Mouse (Mus musculus) lung, postnatal 25 days (tissue): ENCODE results near the gene Cbr2.
"Not testable (repeated sequence)": the region's sequence is repeated elsewhere in the genome, so short reads cannot be mapped to it uniquely, and the experiment has no call there.

Source experiments
- DNase-seq: peaks from one replicate; pipeline ENCODE4 v3.0.0; 2022; ENCODE audit warnings: low spot score

Cbr2 gene

DNA sequence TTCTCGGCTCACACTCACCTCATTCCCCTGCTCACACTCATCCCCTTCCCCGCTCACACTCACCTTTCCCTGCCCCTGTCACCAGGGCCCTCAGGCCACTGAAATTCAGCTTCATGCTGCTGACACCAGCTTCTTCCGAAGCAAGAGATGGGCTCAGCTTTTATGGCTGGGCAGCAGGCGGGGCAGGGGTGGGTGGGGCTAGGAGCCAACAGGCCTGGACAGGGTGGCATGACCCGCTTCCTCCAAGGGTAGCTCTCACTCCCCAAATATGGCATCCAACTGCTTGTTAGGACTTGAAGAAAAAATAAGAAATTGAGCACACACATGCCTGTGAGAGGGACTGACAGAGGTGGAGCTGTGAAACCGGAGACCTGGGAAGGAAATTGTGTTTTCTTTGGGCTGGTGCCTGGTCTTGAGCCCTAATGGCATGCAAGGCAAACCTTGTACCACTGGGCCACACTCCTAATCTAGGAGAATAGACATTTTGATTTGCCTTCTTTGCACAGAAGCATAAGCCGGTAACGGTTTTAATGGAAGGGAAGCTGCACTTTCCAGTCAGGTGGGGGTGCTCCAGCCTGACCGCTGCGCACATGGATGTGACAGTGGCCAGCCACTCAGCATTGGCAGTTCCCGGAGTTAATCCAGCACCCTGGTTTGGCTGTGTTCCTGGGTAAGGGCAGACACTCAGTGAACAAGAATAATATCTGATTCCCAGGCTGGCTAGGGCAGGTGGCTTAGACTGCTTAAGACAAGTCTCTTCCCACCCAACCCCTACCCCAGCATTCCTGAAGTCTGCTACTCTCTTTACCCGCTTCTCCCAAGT is at the start of gene Cbr2:
TSS of gene Cbr2 (minus strand) at position 257 of the 823 bp plus-strand sequence.
- DNase-seq: peak; percentile 83

DNA sequence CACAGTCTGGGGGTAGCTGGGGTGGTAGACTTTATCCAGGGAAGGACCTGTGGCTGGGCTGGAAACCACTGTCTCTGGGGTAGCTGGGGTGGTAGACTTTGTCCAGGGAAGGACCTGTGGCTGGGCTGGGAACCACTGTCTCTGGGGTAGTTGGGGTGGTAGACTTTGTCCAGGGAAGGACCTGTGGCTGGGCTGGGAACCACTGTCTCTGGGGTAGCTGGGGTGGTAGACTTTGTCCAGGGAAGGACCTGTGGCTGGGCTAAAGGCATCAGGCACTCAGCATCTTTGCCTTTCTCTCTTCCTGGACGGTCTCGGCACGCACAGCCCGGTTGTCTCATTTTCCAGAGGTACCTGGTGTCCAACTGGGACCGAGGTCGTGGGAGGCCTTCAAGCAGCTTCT is 49.4 kb upstream of the Cbr2 start:
- DNase-seq: not testable (repeated sequence)

DNA sequence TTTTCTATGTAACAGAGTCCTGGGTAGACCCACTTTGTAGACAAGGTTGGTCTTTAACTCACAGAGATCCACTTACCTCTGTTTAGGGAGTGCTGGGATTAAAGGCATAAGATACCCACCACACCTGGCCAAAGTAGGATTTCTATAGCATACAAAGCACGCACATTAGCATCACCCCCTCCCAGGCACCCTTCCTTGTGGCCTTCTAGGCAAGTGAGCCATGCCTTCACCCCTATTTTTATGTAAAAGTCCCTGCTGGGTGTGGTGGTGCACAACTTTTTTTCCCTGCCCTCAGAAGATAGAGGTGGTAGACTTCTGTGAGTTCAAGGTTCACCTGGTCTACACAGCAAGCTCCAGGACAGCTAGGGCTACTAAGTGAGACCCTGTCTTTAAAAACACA is 48.0 kb upstream of the Cbr2 start:
- no peak for DNase-seq

DNA sequence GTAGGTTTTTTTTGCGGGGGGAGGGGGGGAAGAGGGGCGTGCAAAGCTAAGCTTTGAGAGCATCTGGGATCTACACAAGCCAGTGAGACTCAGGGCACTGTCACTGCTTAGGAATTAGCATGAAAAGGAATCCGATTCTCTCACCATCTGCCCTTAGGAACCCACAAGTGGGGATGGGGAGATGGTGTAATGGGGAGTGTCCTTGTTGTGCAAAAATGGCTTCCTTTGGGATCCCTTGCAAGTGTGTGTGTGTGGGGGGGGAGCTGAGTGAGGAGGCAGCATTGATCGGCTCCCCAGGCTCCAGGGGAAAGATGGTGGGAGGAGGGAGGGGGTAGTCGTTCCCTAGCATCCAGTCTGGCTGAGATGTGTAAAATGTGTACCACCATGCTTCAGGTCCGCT is 45.2 kb upstream of the Cbr2 start:
- DNase-seq: no peak

DNA sequence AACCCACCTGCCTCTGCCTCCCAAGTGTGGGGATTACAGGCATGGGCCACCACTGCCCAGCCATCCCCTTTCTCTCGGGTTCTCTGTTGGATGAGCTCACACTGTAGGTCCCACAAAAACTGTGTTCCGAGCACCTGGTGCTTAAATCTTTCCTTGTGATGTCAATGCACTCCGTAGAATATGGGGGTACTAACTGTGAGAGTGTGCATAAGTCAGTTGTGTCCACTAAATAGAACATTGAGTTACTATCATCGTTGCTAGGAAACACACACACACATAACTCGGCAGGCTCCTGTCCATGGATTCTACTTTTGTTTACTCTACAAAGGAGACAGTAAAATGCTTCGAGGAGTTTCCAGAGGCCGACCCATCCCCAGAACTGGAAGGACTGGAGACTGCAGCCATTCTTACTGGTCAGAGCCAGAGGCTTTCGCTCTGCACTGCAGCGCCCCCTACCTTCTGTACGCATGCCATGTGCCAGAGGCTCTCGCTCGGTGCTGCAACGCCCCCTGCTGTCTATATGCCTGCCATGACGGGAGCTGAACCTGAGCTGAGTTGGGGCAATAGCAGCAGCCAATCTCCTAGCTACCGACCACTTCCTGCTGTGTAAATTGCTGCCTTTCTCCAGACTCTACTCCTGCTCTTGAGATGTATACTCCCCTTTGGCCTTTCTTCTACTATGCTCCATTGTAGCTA is 44.0 kb upstream of the Cbr2 start:
- DNase-seq: peak; percentile 94

DNA sequence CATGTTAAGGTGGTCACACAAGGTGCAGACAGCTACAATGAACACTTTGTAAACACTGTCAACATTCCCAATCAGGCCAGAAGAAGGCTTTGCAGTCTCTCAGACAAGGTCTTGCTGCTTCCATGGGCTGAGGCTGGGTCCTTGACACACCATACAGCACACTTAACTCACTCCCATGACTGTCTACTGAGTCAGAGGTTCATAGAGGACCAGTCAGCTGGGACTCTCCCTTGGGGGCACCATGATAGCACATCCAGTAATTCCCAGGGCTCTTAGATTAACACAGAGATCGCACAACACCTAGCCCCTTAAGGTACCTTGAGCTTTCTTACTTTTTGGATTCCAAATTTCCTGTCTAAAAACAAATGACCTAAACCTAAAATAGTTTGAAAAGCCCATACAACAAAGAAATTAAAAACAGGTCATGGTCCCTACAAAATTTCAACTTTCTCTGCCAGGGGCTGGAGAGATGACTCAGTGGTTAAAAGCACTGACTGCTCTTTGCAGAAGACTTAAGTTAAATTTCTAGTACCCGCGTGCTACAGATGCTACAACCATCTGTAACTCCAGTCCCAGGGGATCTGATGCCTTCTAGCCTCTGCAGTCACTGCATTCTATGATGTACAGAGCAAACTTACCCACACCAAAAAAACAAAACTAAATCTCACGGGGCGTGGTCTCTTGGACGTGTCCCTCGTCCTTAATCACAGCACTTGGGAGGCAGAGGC is 41.7 kb upstream of the Cbr2 start:
- DNase-seq: no peak

DNA sequence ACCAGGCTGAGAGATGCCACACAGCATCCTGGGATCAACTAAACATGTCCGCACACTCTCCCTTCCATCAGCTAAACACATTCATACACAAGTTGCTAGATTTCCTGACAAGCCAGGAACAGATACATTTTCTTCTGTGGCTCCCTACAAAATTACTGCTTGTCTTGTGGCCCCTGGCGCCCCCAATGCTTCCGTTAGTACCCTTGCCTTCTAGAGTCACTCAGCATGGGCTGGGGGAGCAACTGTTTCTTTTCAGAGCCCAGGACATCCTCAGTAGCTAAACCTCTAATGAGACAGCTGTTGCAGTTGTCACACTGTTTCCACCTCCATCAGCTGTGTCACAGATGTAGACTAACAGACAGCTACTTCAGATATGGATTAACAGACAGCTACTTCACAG is 40.8 kb upstream of the Cbr2 start:
- DNase-seq: no peak

DNA sequence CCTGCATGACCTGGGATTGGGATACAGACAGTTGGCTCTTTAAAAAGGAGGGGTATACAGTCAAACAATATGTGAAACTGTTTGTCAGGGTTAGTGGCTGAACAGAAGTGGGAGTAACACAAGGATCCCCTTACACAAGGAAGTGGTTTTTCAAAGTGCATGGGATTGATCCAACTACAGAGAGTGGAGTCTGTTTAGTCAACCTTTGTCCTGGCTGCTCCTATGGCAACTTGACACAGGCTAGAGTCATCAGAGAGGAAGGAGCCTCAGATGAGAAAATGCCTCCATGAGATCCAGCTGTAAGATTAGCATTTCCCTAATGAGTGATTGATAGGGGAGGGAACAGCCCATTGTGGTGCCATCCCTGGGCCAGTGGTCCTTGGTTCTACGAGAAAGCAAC is 36.3 kb upstream of the Cbr2 start:
- peak; percentile 34 for DNase-seq

DNA sequence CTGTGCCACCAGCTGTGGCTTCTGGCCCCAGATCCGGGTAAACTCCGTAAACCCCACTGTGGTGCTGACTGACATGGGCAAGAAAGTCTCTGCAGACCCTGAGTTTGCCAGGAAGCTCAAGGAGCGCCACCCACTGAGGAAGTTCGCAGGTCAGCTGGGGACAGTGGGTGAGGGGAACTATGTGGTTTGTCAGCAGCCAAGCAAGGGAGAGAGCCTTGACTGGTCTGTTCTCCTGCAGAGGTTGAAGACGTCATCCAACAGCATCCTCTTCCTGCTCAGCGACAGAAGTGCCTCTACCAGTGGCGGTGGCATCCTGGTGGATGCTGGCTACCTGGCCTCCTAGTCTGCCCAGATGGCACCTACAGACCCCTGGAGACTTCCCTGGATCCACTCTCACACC is 35.1 kb upstream of the Cbr2 start:
- not testable (repeated sequence) for DNase-seq

DNA sequence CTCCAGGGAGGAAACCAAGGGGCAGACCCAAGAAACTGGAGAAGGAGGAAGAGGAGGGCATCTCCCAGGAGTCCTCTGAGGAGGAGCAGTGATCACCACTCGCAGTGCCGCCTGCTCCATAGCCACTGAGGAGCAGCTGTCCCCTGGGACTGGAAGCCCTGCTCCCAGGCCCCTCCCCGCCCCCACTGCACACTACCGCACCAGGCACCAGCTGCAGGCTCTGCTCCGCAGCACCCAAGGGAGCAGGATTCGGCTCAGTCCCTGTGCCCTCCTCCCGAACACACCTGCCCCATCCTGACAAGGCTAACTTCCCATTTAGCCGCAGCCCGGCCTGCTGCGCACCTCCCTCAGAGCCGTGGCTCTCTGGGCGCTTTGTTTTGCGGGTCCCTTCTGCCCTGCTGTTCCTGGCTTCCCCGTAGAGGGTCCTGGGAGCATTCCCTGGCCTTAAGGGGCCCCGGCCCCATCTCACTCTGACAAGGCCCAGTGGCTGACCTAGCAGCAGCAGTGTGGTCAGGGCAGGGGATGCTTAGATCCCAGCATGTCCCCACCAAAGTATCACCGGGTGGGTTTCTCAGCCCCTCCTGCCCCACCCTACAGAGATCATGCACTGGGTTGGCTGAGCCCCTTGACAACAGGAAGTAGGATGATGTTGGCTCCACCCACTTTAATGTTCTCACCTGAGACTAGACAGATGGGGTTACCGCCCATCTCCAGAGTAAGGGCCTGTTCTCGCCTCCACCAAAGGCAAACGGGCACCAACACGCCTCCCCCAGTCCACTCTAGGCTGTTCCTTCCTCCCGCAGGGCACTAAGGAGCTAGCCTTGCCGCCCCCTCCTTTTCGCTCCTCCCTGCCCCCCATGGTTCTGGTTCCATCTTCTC is 31.4 kb upstream of the Cbr2 start:
- DNase-seq: not testable (repeated sequence)

DNA sequence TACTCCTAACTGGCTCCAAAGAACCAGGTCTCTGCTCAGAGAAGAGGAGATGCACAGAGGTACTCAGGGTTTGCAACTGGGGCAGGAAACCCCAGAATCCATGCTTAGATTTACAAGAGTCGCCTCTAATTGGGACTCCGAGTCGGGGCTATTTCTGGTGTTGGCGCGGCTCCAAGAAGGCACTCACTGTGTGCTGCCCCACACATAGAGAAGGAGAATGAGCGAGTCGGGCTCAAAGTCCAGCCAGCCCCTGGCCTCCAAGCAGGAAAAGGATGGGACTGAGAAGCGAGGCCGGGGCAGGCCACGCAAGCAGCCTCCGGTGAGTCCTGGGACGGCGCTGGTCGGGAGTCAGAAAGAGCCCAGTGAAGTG is 30.7 kb upstream of the Cbr2 start, which contains the start of gene Hmga1b:
TSS of gene Hmga1b (plus strand) at position 123 of the 370 bp plus-strand sequence.
- DNase-seq: not testable (repeated sequence)

DNA sequence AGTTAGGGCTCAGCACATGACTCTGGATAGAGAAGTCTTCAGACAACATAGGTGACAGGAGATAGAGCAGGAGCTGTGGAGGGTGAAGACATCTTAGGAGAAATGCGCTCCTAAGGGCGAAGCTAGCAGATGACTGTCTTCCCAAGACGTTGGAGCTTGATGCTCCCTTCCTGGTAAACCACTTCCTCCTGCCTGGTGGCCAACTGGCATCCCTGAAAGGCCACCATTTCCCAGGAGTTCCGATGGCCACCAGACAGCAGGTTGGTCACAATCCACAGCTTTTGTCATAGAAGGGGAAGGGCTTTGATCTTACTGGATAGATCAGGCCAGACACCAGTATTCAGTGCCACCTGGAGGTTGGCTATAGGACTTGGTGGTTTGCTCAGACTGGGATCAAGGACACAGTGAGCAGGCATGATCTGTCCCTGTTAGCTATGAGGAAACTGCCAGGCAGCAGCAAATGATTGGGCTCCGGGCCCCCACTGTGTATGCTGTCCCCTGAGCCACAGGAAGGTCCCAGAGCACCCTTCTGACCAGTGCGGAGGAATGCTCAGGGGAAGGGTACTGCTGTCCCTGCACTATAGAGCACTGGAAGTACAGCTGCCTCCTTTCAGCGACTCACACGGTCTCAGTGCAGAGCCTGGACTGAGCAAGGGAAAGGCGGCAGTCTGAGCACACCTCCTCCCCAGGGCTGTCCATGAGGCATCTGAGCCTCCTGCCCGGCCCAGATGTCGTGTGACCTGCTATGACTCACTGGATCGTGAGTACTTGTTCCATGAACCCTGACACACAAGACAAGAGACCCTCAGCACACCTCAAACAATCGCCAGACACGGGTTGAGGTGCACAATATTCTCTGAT is 30.1 kb upstream of the Cbr2 start:
- no peak for DNase-seq

DNA sequence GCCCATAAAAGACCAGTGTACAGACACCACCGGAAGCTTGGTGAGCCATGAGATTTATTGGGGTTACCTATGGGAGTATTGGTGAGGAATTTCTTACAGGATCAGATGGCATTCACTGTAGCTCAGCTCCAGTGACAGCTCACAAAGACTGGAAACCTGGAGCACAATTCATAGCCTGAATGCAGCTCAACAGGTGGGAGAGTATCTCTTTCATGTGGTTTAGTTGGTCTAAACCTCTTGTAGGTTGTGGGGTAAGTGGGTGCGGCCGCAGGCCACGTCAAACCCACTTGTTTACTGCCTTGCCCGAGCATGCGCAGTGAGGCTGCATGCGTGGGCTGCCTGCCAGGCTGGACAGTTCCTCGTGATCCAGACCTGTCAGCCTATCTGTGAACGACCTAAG is 28.3 kb upstream of the Cbr2 start:
- no peak for DNase-seq

DNA sequence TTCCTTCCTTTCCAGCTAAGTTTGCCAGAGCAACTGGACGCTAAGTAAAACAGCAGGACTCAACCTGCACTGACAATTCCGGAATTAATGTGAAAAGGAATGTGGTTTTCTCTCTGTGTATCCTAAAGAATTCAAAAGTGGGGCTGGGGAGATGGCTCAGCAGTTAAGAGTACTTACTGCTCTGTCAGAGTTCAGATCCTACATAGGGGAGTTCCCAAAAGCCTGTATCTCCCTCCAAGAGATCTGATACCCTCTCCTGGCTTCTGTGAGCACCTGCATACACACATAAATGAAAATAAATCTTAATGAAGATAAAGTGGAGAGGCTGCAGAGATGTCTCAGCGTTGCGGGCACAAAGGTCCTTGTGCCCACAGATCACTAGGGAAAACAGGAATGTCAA is 19.7 kb upstream of the Cbr2 start:
- no peak for DNase-seq

DNA sequence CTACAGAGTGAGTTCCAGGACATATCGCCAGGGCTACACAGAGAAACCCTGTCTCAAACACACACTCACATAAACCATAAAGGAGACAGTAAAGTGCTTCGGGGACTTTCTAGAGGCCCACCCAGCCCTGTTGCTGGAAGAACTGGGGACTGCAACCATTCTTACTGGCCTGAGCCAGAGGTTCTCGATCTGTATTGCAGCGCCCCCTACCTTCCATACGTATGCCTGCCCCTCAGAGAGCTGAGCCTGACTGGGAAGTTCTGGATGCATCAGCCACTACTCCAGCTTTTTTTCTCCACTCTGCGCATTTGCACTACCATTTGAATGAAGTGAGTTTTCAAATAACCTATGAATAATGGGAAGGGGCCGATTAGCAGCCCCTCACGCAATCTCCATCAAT is 17.5 kb upstream of the Cbr2 start:
- DNase-seq: no peak

DNA sequence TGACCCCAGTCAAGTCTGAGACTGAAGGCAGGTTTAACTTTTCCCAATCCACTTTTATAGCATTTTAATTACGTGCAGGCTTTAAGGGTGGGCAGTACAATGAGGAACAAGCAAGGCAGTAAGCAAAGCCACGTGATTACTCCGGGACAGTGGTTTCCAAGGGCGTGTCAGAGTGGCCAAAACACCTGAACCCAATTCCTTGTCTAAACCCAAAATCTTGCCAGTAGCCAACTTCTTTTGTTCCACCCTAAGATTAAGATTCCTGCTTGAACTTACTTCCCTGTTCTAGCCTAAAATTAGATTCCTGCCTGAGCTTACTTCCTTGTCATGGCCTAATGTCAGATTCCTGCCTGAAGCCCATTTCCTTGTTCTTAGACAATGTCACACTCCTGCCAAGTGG is 16.1 kb upstream of the Cbr2 start:
- DNase-seq: no peak

DNA sequence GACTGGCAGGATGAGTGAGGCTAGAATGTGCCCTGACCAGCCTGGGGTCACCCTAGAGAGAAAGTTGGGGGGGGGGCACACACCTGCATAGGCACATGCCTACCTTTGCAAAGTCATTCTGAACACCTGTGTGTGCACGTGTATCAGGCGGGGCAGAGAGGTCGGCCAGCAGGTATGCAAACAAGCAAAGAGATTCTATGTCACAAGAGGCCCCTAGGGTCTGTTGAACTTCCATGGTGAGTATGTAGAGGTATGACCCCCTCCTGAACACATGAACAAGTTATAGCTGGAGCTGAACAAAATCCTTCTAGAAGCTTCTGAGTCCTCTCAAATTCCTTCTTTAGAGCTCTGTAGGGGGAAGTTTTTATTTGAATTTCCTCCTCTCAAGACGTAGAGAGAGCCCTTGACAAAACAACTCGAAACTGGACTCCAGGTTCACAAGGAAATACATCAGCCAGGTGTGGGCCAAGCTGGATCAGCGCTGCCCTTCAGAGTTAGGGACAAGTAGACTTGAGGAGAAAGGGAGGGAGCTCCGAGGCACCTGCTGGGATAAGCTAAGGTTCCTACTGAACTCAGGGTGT is 12.3 kb upstream of the Cbr2 start:
- DNase-seq: peak; percentile 91

DNA sequence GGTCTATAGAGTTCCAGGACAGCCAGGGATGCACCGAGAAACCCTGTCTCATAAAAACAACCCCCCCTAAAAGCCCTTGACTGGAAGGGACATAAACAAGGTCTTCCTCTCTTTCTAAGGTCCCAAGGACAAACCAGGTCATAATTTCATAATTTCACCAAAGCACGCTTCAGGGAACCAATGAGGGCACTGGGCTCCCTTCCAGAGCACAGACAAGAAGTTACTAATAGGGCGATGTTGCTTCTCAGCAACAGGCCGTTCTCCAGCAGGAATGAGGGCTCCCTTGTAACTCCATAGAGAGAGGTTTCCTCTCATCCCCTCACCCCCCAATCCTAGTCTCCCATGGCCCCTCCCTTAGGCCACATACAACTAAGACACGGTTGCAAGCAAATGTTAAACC is 9.1 kb upstream of the Cbr2 start:
- DNase-seq: no peak

DNA sequence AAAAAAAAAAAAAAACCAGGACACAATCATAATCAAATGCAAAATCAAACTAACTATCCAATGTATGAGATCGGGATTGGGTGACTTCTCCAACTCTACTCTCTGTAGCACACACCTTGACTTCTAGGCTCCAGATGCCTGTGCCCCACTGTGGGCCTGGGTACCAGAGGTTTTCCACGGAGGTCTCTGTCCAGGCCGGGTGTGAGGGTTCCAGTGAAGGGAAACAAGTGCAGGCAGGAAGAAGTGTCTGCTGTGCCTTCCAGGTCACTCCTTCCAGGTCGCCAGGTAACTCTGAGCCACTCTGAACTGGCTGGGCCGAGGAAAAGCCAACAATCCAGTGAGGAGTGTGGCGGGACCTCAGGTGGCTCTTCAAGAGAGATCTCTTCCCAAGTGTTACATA is 4.5 kb upstream of the Cbr2 start:
- no peak for DNase-seq

DNA sequence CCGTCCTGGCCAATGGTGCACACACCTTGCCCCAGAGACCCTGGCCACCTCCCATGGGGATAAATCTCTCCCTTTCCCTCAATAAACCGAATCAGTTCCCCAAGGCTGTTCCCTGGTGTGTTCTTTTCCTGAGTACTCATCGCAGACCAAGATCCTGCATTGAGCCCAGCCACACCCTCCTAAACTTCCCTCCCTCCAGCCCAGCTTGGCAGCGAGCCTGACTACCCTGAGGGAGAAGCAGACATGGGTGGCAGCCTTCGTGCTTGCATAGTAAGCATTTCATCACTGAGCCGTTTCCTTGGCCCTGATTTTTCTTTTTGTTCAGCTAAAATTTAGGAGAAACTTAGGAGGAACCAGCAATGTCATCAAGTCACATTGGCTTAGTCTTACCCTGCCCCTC is 1.6 kb upstream of the Cbr2 start:
- peak; percentile 83 for DNase-seq

DNA sequence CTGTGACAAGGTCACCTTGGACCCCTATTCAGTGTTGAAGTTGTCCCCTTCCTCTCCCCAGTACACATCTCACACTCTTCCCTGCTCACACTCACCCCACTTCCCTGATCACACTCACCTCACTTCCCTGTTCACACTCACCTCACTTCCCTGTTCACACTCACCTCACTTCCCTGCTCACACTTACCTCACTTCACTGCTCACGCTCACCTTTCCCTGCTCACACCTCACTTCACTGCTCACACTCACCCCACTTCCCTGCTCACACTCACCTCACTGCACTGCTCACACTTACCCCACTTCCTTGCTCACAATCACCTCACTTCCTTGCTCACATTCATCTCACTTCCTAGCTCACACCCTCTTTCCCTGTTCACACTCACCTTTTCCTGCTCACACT is 519 bp downstream of the Cbr2 start:
- no peak for DNase-seq
